Mouse (Mus musculus) spleen, adult 2 months (tissue): ENCODE data around the gene Rell1.

Experiments
- CTCF ChIP-seq: fragments of 200-500 bp; IDR thresholded peaks from 2 replicates; pipeline ENCODE4 v1.5.1; 2011; ENCODE audit warnings: mild to moderate bottlenecking, inconsistent platforms; ENCODE audit not compliant: insufficient read depth, insufficient read length, insufficient replicate concordance; ENCODE audit errors: extremely low read depth
- POLR2A ChIP-seq: fragments of 200-500 bp; IDR thresholded peaks from 2 replicates; pipeline ENCODE4 v1.6.1; 2011; ENCODE audit warnings: low read depth, low read length, inconsistent platforms

GRCm38 (mm10) chr5:63903329-63903728, 65.4 kb downstream of the Rell1 start:
- TF ChIP-seq CTCF = no peak
- TF ChIP-seq POLR2A = no peak
